Mouse (Mus musculus) erythroblast, embryonic 14.5 days (primary cell): ENCODE data around the gene Homer2. TPM values are rescaled to one million over a fixed set of nuclear protein-coding genes. Genes with fewer than 3 reads are reported as not detected.

Source experiments
- H3K27me3 ChIP-seq: 2 replicates; pipeline ENCODE4 v1.6.1; 2012; ENCODE audit warnings: inconsistent platforms; ENCODE audit not compliant: control insufficient read depth
- H3K36me3 ChIP-seq: 2 replicates; pipeline ENCODE4 v1.6.1; 2012; ENCODE audit warnings: mild to moderate bottlenecking, inconsistent platforms; ENCODE audit not compliant: control insufficient read depth
- H3K4me1 ChIP-seq: 2 replicates; pipeline ENCODE4 v1.6.1; 2012; ENCODE audit warnings: inconsistent platforms; ENCODE audit not compliant: control insufficient read depth
- H3K4me3 ChIP-seq: replicated peaks from 2 replicates; pipeline ENCODE3; 2012; ENCODE audit warnings: moderate library complexity, mild to moderate bottlenecking, inconsistent platforms
- H3K9me3 ChIP-seq: 2 replicates; pipeline ENCODE4 v1.6.1; 2012; ENCODE audit warnings: low read length, inconsistent platforms, mixed read lengths; ENCODE audit not compliant: control insufficient read depth
- GATA1 ChIP-seq: IDR thresholded peaks from 2 replicates; pipeline ENCODE4 v1.6.1; 2012; ENCODE audit warnings: low read length, inconsistent platforms, mixed read lengths
- TAL1 ChIP-seq: IDR thresholded peaks from 3 replicates; pipeline ENCODE4 v1.6.1; 2012; ENCODE audit warnings: low read length, inconsistent platforms, mixed read lengths
- polyA plus RNA-seq: library from polyadenylated mRNA; stranded (reverse); fragments of >175 nt; gene quantifications from 2 replicates; pipeline ENCODE4 v1.2.3, GENCODE M21; 2012

Homer2 gene
- polyA plus RNA-seq, 1 experiment: 0.19 TPM

- Histone ChIP-seq H3K4me1 (no peaks in the 10 kb centered on the region), H3K4me3 (no peak overlapping the region), H3K27me3 (no peaks in the 10 kb centered on the region), H3K9me3 (no peaks in the 10 kb centered on the region), H3K36me3 (peaks cover 80% of the 10 kb centered on the region)
- TF ChIP-seq GATA1 (no peak), TAL1 (no peak)
Observed at GRCm38 (mm10) chr7:81585326-81585725, 122.0 kb downstream of the Homer2 start.

- peaks cover 8% of the 10 kb centered on the region for H3K4me1 ChIP-seq
- H3K4me3 ChIP-seq: no peak overlapping the region
- peaks cover 80% of the 10 kb centered on the region for H3K36me3 ChIP-seq
- no peak for TF ChIP-seq TAL1
- H3K27me3 ChIP-seq: no peaks in the 10 kb centered on the region
- H3K9me3 ChIP-seq: no peaks in the 10 kb centered on the region
Observed at GRCm38 (mm10) chr7:81583512-81583911, 123.8 kb downstream of the Homer2 start.

- no peaks in the 10 kb centered on the region for H3K9me3 ChIP-seq
- H3K4me3 ChIP-seq: no peak overlapping the region
- H3K4me1 ChIP-seq: peaks cover 25% of the 10 kb centered on the region
- H3K36me3 ChIP-seq: peaks cover 80% of the 10 kb centered on the region
- H3K27me3 ChIP-seq: no peaks in the 10 kb centered on the region
- no peak for TF ChIP-seq GATA1
- no peak for TF ChIP-seq TAL1
Observed at GRCm38 (mm10) chr7:81579312-81579711, 128.0 kb downstream of the Homer2 start.

GRCm38 (mm10) chr7:81578413-81578812, 128.9 kb downstream of the Homer2 start:
- H3K36me3 ChIP-seq: peaks cover 79% of the 10 kb centered on the region
- no peak overlapping the region for H3K4me3 ChIP-seq
- peaks cover 33% of the 10 kb centered on the region for H3K4me1 ChIP-seq

GRCm38 (mm10) chr7:81577872-81578271, 129.5 kb downstream of the Homer2 start:
- peaks cover 38% of the 10 kb centered on the region for H3K4me1 ChIP-seq
- no peak for TF ChIP-seq GATA1
- H3K27me3 ChIP-seq: no peaks in the 10 kb centered on the region
- H3K9me3 ChIP-seq: no peaks in the 10 kb centered on the region
- H3K4me3 ChIP-seq: no peak overlapping the region
- H3K36me3 ChIP-seq: peaks cover 81% of the 10 kb centered on the region

More at GRCm38 (mm10) chr7:81578413-81578812, 128.9 kb downstream of the Homer2 start:
- no peak for TF ChIP-seq GATA1
- TF ChIP-seq TAL1: no peak
- Histone ChIP-seq H3K27me3 (no peaks in the 10 kb centered on the region), H3K9me3 (no peaks in the 10 kb centered on the region)

- no peaks in the 10 kb centered on the region for H3K27me3 ChIP-seq
- H3K4me3 ChIP-seq: no peak overlapping the region
- TF ChIP-seq TAL1 (no peak), GATA1 (no peak)
- peaks cover 47% of the 10 kb centered on the region for H3K4me1 ChIP-seq
- H3K9me3 ChIP-seq: no peaks in the 10 kb centered on the region
- peaks cover 71% of the 10 kb centered on the region for H3K36me3 ChIP-seq
Observed at GRCm38 (mm10) chr7:81575606-81576005, 131.7 kb downstream of the Homer2 start.

- peak overlapping the region; percentile 89 for H3K4me3 ChIP-seq
- no peak for TF ChIP-seq GATA1
- no peak for TF ChIP-seq TAL1
- no peaks in the 10 kb centered on the region for H3K9me3 ChIP-seq
- peaks cover 54% of the 10 kb centered on the region for H3K36me3 ChIP-seq
- no peaks in the 10 kb centered on the region for H3K27me3 ChIP-seq
- H3K4me1 ChIP-seq: peaks cover 49% of the 10 kb centered on the region
Observed at GRCm38 (mm10) chr7:81573821-81574220, 133.5 kb downstream of the Homer2 start.

- Histone ChIP-seq H3K4me1 (peaks cover 44% of the 10 kb centered on the region), H3K4me3 (peak overlapping the region; percentile 89), H3K36me3 (peaks cover 50% of the 10 kb centered on the region), H3K9me3 (no peaks in the 10 kb centered on the region), H3K27me3 (no peaks in the 10 kb centered on the region)
- TF ChIP-seq GATA1: no peak; the same call in 1 of the 2 replicates
- TF ChIP-seq TAL1: no peak
Observed at GRCm38 (mm10) chr7:81573397-81573796, 133.9 kb downstream of the Homer2 start.

GRCm38 (mm10) chr7:81572610-81573268, 134.6 kb downstream of the Homer2 start:
- H3K4me3 ChIP-seq: peak overlapping the region; percentile 89
- H3K9me3 ChIP-seq: no peaks in the 10 kb centered on the region
- H3K36me3 ChIP-seq: peaks cover 43% of the 10 kb centered on the region
- TF ChIP-seq TAL1: no peak
- TF ChIP-seq GATA1: peak; percentile 85
- H3K4me1 ChIP-seq: peaks cover 40% of the 10 kb centered on the region
- H3K27me3 ChIP-seq: no peaks in the 10 kb centered on the region
